Mouse (Mus musculus) myocyte (in vitro differentiated cells): ENCODE results near the gene Bcdin3d. TPM values are rescaled to one million over a fixed set of nuclear protein-coding genes. Genes with fewer than 3 reads are reported as not detected.

Experiments used
- H3K27me3 ChIP-seq: one replicate; pipeline ENCODE4 v1.6.1; 2011; ENCODE audit not compliant: control insufficient read depth, insufficient read depth, insufficient read length
- H3K36me3 ChIP-seq: one replicate; pipeline ENCODE4 v1.6.1; 2011; ENCODE audit not compliant: control insufficient read depth, insufficient read depth
- H3K4me2 ChIP-seq: one replicate; pipeline ENCODE4 v1.6.1; 2011; ENCODE audit warnings: low read depth, control low read depth
- H3K4me3 ChIP-seq: one replicate; pipeline ENCODE4 v1.5.1; 2011; ENCODE audit warnings: mild to moderate bottlenecking, control low read depth, moderate library complexity
- H3K79me2 ChIP-seq: one replicate; pipeline ENCODE4 v1.6.1; 2011; ENCODE audit not compliant: control insufficient read depth, insufficient read depth
- H3ac ChIP-seq: one replicate; pipeline ENCODE4 v1.6.1; 2011; ENCODE audit not compliant: control insufficient read depth, insufficient read length
- CEBPB ChIP-seq: IDR thresholded peaks from 2 replicates; pipeline ENCODE4 v1.6.1; 2011; ENCODE audit warnings: mild to moderate bottlenecking, moderate library complexity; ENCODE audit not compliant: poor library complexity, insufficient read depth, severe bottlenecking
- E2F4 ChIP-seq: IDR thresholded peaks from one replicate; pipeline ENCODE4 v1.6.1; 2011; ENCODE audit warnings: mild to moderate bottlenecking, control low read depth, moderate library complexity; ENCODE audit not compliant: insufficient read depth
- MAX ChIP-seq: IDR thresholded peaks from one replicate; pipeline ENCODE4 v1.6.1; 2011; ENCODE audit warnings: low read depth, mild to moderate bottlenecking, control low read depth
- MYOD1 ChIP-seq, 3 experiments: IDR thresholded peaks; one replicate each; pipeline ENCODE4 v1.6.1; 2011; ENCODE audit warnings: control low read depth in 2 of 3, low read depth in 2 of 3, mild to moderate bottlenecking in 2 of 3, moderate library complexity in 1 of 3; ENCODE audit not compliant: insufficient read length in 2 of 3, control insufficient read depth in 1 of 3
- MYOG ChIP-seq, 3 experiments: IDR thresholded peaks; one replicate each; pipeline ENCODE4 v1.6.1; 2011; ENCODE audit warnings: control low read depth in 2 of 3, low read depth in 2 of 3, mild to moderate bottlenecking in 2 of 3; ENCODE audit not compliant: insufficient read length in 2 of 3, control insufficient read depth in 1 of 3, insufficient read depth in 1 of 3
- POLR2A ChIP-seq: IDR thresholded peaks from one replicate; pipeline ENCODE4 v1.6.1; 2011; ENCODE audit warnings: low read depth, mild to moderate bottlenecking, control low read depth, moderate library complexity; ENCODE audit not compliant: insufficient read length
- POLR2AphosphoS2 ChIP-seq: IDR thresholded peaks from one replicate; pipeline ENCODE4 v1.6.1; 2011; ENCODE audit warnings: low read depth, control low read depth; ENCODE audit not compliant: insufficient read length
- REST ChIP-seq: IDR thresholded peaks from one replicate; pipeline ENCODE4 v1.6.1; 2011; ENCODE audit warnings: mild to moderate bottlenecking, control low read depth, moderate library complexity; ENCODE audit not compliant: insufficient read depth, insufficient read length
- SRF ChIP-seq: IDR thresholded peaks from one replicate; pipeline ENCODE4 v1.6.1; 2011; ENCODE audit warnings: low read depth; ENCODE audit not compliant: control insufficient read depth, insufficient read length
- TCF12 ChIP-seq: IDR thresholded peaks from one replicate; pipeline ENCODE4 v1.6.1; 2011; ENCODE audit warnings: mild to moderate bottlenecking, control low read depth; ENCODE audit not compliant: poor library complexity, insufficient read depth, severe bottlenecking
- TCF3 ChIP-seq: IDR thresholded peaks from one replicate; pipeline ENCODE4 v1.6.1; 2011; ENCODE audit warnings: low read depth, control low read depth; ENCODE audit not compliant: insufficient read length
- USF1 ChIP-seq: IDR thresholded peaks from one replicate; pipeline ENCODE4 v1.6.1; 2011; ENCODE audit warnings: low read depth, mild to moderate bottlenecking, control low read depth, moderate library complexity
- polyA plus RNA-seq: library from polyadenylated mRNA; unstranded; fragments of >200 nt; fragmentation: generic; extraction: Trizol; gene quantifications from one replicate; pipeline ENCODE4 v1.2.1, GENCODE M21; 2012; ENCODE audit warnings: missing spikeins

Gene Bcdin3d
- polyA plus RNA-seq, 1 experiment = 11.8 TPM

GRCm38 (mm10) chr15:99421152-99421551 lies 53.4 kb downstream of the Bcdin3d start:
- Histone ChIP-seq H3K79me2 (no peaks in the 10 kb centered on the region), H3K4me2 (peak overlapping the region; percentile 66), H3K27me3 (no peaks in the 10 kb centered on the region), H3K4me3 (no peak overlapping the region), H3ac (no peak overlapping the region), H3K36me3 (peaks cover 4% of the 10 kb centered on the region)
- TF ChIP-seq REST (no peak), POLR2AphosphoS2 (peak; percentile 51), CEBPB (peak; percentile 63; the same call in 1 of the 2 replicates)

- H3K4me3 ChIP-seq = no peak overlapping the region
- peak in 2 of 3 experiments; percentile 87 to 89 for TF ChIP-seq MYOG (IDR thresholded peaks at IDR 0.05; ENCODE audit: control insufficient read depth in 1 of 3, insufficient read depth in 1 of 3, insufficient read length in 2 of 3, low read depth in 2 of 3)
- no peak for TF ChIP-seq REST
- TF ChIP-seq POLR2AphosphoS2 = peak; percentile 6
- peak; percentile 56; the same call in 1 of the 2 replicates for TF ChIP-seq CEBPB
- TF ChIP-seq TCF12 = peak; percentile 81
- no peak for TF ChIP-seq MAX
- peak; percentile 40 for TF ChIP-seq E2F4
- no peak for TF ChIP-seq POLR2A
- peak; percentile 66 for TF ChIP-seq SRF
- TF ChIP-seq TCF3 = peak; percentile 30
- TF ChIP-seq USF1 = peak; percentile 66
- TF ChIP-seq MYOD1 (IDR thresholded peaks at IDR 0.05; ENCODE audit: control insufficient read depth in 1 of 3, insufficient read length in 2 of 3, low read depth in 2 of 3) = peak; percentile 75 to 93 (median 86)
- H3K27me3 ChIP-seq = no peaks in the 10 kb centered on the region
- peak overlapping the region; percentile 66 for H3K4me2 ChIP-seq
- peaks cover 4% of the 10 kb centered on the region for H3K36me3 ChIP-seq
- no peaks in the 10 kb centered on the region for H3K79me2 ChIP-seq
- H3ac ChIP-seq = no peak overlapping the region
Measured at GRCm38 (mm10) chr15:99420521-99421014, 54.0 kb downstream of the Bcdin3d start.

- Histone ChIP-seq H3K27me3 (no peaks in the 10 kb centered on the region), H3K36me3 (peaks cover 4% of the 10 kb centered on the region), H3K4me2 (peak overlapping the region; percentile 66), H3K79me2 (no peaks in the 10 kb centered on the region), H3K4me3 (no peak overlapping the region), H3ac (no peak overlapping the region)
- no peak for TF ChIP-seq POLR2AphosphoS2
- no peak for TF ChIP-seq MYOD1 (IDR thresholded peaks at IDR 0.05; ENCODE audit: control insufficient read depth in 1 of 3, insufficient read length in 2 of 3, low read depth in 2 of 3)
- no peak for TF ChIP-seq POLR2A
- TF ChIP-seq USF1 = no peak
- no peak for TF ChIP-seq TCF12
- no peak for TF ChIP-seq REST
- no peak for TF ChIP-seq MAX
- TF ChIP-seq CEBPB = no peak
Measured at GRCm38 (mm10) chr15:99420101-99420500, 54.4 kb downstream of the Bcdin3d start.

Other genes with a start within 250 kb of the Bcdin3d start
- gene Kcnh3, start 249.9 kb downstream of the Bcdin3d start, polyA plus RNA-seq = 0.17 TPM
- gene Mcrs1, start 222.8 kb downstream of the Bcdin3d start, polyA plus RNA-seq = 99.1 TPM
- gene Prpf40b, start 179.6 kb downstream of the Bcdin3d start, polyA plus RNA-seq = 59.7 TPM
- 0.06 TPM for gene Fam186b, start 178.8 kb downstream of the Bcdin3d start, polyA plus RNA-seq
- 62.6 TPM for gene Fmnl3, start 104.2 kb downstream of the Bcdin3d start, polyA plus RNA-seq
- gene Tmbim6, start 81.8 kb downstream of the Bcdin3d start, polyA plus RNA-seq = 691 TPM
- 40.9 TPM for gene Nckap5l, start 17.0 kb downstream of the Bcdin3d start, polyA plus RNA-seq
- 0.40 TPM for gene Faim2, start 53.4 kb upstream of the Bcdin3d start, polyA plus RNA-seq
- gene Aqp2, start 104.3 kb upstream of the Bcdin3d start, polyA plus RNA-seq = 0.02 TPM
- gene Aqp5, start 116.1 kb upstream of the Bcdin3d start, polyA plus RNA-seq = 109 TPM
- not detected for gene Aqp6, start 126.7 kb upstream of the Bcdin3d start, polyA plus RNA-seq
- gene Racgap1, start 176.9 kb upstream of the Bcdin3d start, polyA plus RNA-seq = 99.0 TPM
- 2.0 TPM for gene Asic1, start 195.6 kb upstream of the Bcdin3d start, polyA plus RNA-seq
- gene Smarcd1, start 227.4 kb upstream of the Bcdin3d start, polyA plus RNA-seq = 18.9 TPM
- gene Gm17349, start 230.8 kb upstream of the Bcdin3d start, polyA plus RNA-seq = not detected
- gene Gpd1, start 242.8 kb upstream of the Bcdin3d start, polyA plus RNA-seq = 6.9 TPM